25 mouse cellular contexts compared by ENCODE assay signal in genomic region chr2:35153179-35153578, GRCm38 (mm10). TPM values are rescaled to one million over a fixed set of nuclear protein-coding genes. Genes with fewer than 3 reads are reported as not detected.
DNase-seq lines count a peak whose midpoint lies in the region; ATAC-seq and TF ChIP-seq lines count a peak whose summit lies in the region.
"Had no signal": no experiment of that assay in that cellular context is flagged by ENCODE, and none has a peak within 500 bp of the region (broad histone marks: within the 10 kb centered on the region; RNA-seq: fewer than 3 reads in every experiment).

No protein-coding gene starts in this region.

- TF ChIP-seq EP300 in liver, postnatal 0 days (IDR thresholded peaks at IDR 0.05; ENCODE audit: low read depth) = no peak

- no peaks in the 10 kb centered on the region for H3K4me1 ChIP-seq in liver, embryonic 16.5 days (ENCODE audit: control insufficient read depth, low read depth, low read length)
- H3K4me1 ChIP-seq in liver, embryonic 11.5 days (replicated peaks; ENCODE audit: control insufficient read depth, insufficient read depth, low read length) = no peaks in the 10 kb centered on the region
- H3K4me1 ChIP-seq in liver, postnatal 0 days (ENCODE audit: insufficient read depth) = 0 out of 2 replicates have a peak, but pooled peaks cover 3% of the 10 kb centered on the region
- no peaks in the 10 kb centered on the region for H3K4me1 ChIP-seq in midbrain, embryonic 11.5 days (ENCODE audit: control insufficient read depth, insufficient read depth, low read length)
- H3K4me1 ChIP-seq: embryonic facial prominence, embryonic 13.5 days; forebrain, embryonic 12.5 days; kidney, embryonic 15.5 days; neural tube, embryonic 15.5 days had no signal

- DNase-seq in liver, embryonic 11.5 days (ENCODE audit: low spot score) = no peak
- peak; percentile 35 for DNase-seq in liver, postnatal 0 days
- DNase-seq in spleen, postnatal 4 days (ENCODE audit: low spot score in 2 of 2) = no peak
- DNase-seq in midbrain, embryonic 11.5 days (ENCODE audit: low spot score, missing footprints) = no peak
- DNase-seq in right cerebral cortex, postnatal 25 days = no peak
- DNase-seq: adrenal gland, postnatal 10 days; cerebellum, postnatal 25 days; embryo, embryonic 11 days; gastrocnemius, postnatal 36 days; heart, postnatal 4 days; kidney, adult 11 months; kidney, postnatal 36 days; lung, adult 18-20 months; lung, postnatal 14 days; thymus, postnatal 14 days had no signal

- ATAC-seq in liver, embryonic 16.5 days (ENCODE audit: low read depth) = 0 out of 2 replicates have a peak, but pooled peaks have one; percentile 24
- ATAC-seq in liver, embryonic 11.5 days (replicated peaks; ENCODE audit: low FRiP score) = no peak
- ATAC-seq in granulocyte monocyte progenitor cell, adult 5-6 weeks (replicated peaks; ENCODE audit: poor library complexity, severe bottlenecking) = peak; percentile 98
- ATAC-seq in liver, postnatal 0 days = no peak
- ATAC-seq in midbrain, embryonic 11.5 days (ENCODE audit: low FRiP score) = no peak
- ATAC-seq: hindbrain, embryonic 16.5 days; midbrain, embryonic 16.5 days had no signal

- H3K27ac ChIP-seq in liver, embryonic 16.5 days (ENCODE audit: low read length) = no peak overlapping the region
- no peak overlapping the region for H3K27ac ChIP-seq in liver, embryonic 11.5 days (ENCODE audit: low read depth, low read length)
- no peak overlapping the region for H3K27ac ChIP-seq in liver, postnatal 0 days (ENCODE audit: low read depth)
- H3K27ac ChIP-seq in midbrain, embryonic 11.5 days (ENCODE audit: low read depth, low read length) = no peak overlapping the region
- H3K27ac ChIP-seq: embryonic facial prominence, embryonic 13.5 days; forebrain, embryonic 12.5 days; kidney, embryonic 15.5 days; neural tube, embryonic 15.5 days had no signal

- H3K9ac ChIP-seq in liver, embryonic 16.5 days (ENCODE audit: low read depth, low read length) = no peak overlapping the region
- H3K9ac ChIP-seq in liver, embryonic 11.5 days (ENCODE audit: low read depth, low read length) = no peak overlapping the region
- no peak overlapping the region for H3K9ac ChIP-seq in liver, postnatal 0 days (replicated peaks)
- no peak overlapping the region for H3K9ac ChIP-seq in midbrain, embryonic 11.5 days (ENCODE audit: low read length)
- H3K9ac ChIP-seq: embryonic facial prominence, embryonic 13.5 days; forebrain, embryonic 12.5 days; heart, embryonic 15.5 days; kidney, embryonic 15.5 days; neural tube, embryonic 15.5 days had no signal

- H3K9me3 ChIP-seq in liver, embryonic 16.5 days (replicated peaks; ENCODE audit: control insufficient read depth, low read length) = no peaks in the 10 kb centered on the region
- no peaks in the 10 kb centered on the region for H3K9me3 ChIP-seq in liver, embryonic 11.5 days (ENCODE audit: control insufficient read depth, low read length)
- no peaks in the 10 kb centered on the region for H3K9me3 ChIP-seq in liver, postnatal 0 days (ENCODE audit: low read length)
- H3K9me3 ChIP-seq in midbrain, embryonic 11.5 days (ENCODE audit: control insufficient read depth, low read length) = no peaks in the 10 kb centered on the region
- H3K9me3 ChIP-seq: embryonic facial prominence, embryonic 13.5 days; forebrain, embryonic 12.5 days; heart, embryonic 15.5 days; kidney, embryonic 15.5 days; neural tube, embryonic 15.5 days had no signal

- no peak for TF ChIP-seq CTCF in liver, postnatal 0 days (IDR thresholded peaks at IDR 0.05; ENCODE audit: low read depth)

- 66% methylated on average over 6 of the region's 6 CpGs for WGBS in liver, embryonic 16.5 days (ENCODE audit: insufficient replicate concordance)
- 75% methylated on average over 6 of the region's 6 CpGs for WGBS in liver, embryonic 11.5 days
- WGBS in liver, postnatal 0 days (ENCODE audit: insufficient replicate concordance) = 64% methylated on average over 6 of the region's 6 CpGs
- WGBS in midbrain, embryonic 11.5 days = 91% methylated on average over 6 of the region's 6 CpGs

- peaks cover 31% of the 10 kb centered on the region; the same call in 1 of the 2 replicates for H3K36me3 ChIP-seq in liver, embryonic 16.5 days (ENCODE audit: control insufficient read depth, insufficient read depth)
- peaks cover 34% of the 10 kb centered on the region for H3K36me3 ChIP-seq in liver, embryonic 11.5 days (ENCODE audit: control insufficient read depth, insufficient read depth, low read length)
- peaks cover 83% of the 10 kb centered on the region for H3K36me3 ChIP-seq in liver, postnatal 0 days (replicated peaks; ENCODE audit: insufficient read depth, low read length)
- H3K36me3 ChIP-seq in midbrain, embryonic 11.5 days (ENCODE audit: control insufficient read depth, insufficient read depth, low read length) = peaks cover 29% of the 10 kb centered on the region

- H3K4me3 ChIP-seq in liver, embryonic 16.5 days (ENCODE audit: low read depth, low read length) = no peak overlapping the region
- H3K4me3 ChIP-seq in liver, embryonic 11.5 days (ENCODE audit: low read depth, low read length) = no peak overlapping the region
- no peak overlapping the region for H3K4me3 ChIP-seq in liver, postnatal 0 days (ENCODE audit: low read depth, low read length)
- H3K4me3 ChIP-seq in midbrain, embryonic 11.5 days (ENCODE audit: low read depth, low read length) = no peak overlapping the region
- H3K4me3 ChIP-seq: embryonic facial prominence, embryonic 13.5 days; erythroblast, embryonic 14.5 days; forebrain, embryonic 12.5 days; heart, embryonic 15.5 days; kidney, embryonic 15.5 days; neural tube, embryonic 15.5 days had no signal

- no peak overlapping the region for H3K4me2 ChIP-seq in liver, embryonic 16.5 days (ENCODE audit: low read depth, low read length)
- H3K4me2 ChIP-seq in liver, embryonic 11.5 days = no peak overlapping the region
- no peak overlapping the region for H3K4me2 ChIP-seq in liver, postnatal 0 days (ENCODE audit: low read depth, low read length)
- no peak overlapping the region for H3K4me2 ChIP-seq in midbrain, embryonic 11.5 days
- H3K4me2 ChIP-seq: embryonic facial prominence, embryonic 13.5 days; forebrain, embryonic 12.5 days; heart, embryonic 15.5 days; kidney, embryonic 15.5 days; neural tube, embryonic 15.5 days had no signal

- no peaks in the 10 kb centered on the region for H3K27me3 ChIP-seq in liver, embryonic 16.5 days (ENCODE audit: control insufficient read depth, insufficient read depth, low read depth, low read length)
- H3K27me3 ChIP-seq in liver, embryonic 11.5 days (replicated peaks; ENCODE audit: control insufficient read depth, insufficient read depth, low read length) = no peaks in the 10 kb centered on the region
- no peaks in the 10 kb centered on the region for H3K27me3 ChIP-seq in liver, postnatal 0 days (ENCODE audit: insufficient read depth, low read length)
- H3K27me3 ChIP-seq in midbrain, embryonic 11.5 days (ENCODE audit: control insufficient read depth, insufficient read depth, low read length) = no peaks in the 10 kb centered on the region
- H3K27me3 ChIP-seq: embryonic facial prominence, embryonic 13.5 days; forebrain, embryonic 12.5 days; heart, embryonic 15.5 days; kidney, embryonic 15.5 days; neural tube, embryonic 15.5 days had no signal

RNA-seq across cellular contexts. Expression of gene Cntrl, which starts 43.9 kb away (rescaled TPM):
- polyA plus RNA-seq in liver, embryonic 16.5 days (2015; fragmentation: Nextera tagmentation; extraction: Ambion mirVana) = 7.9 and 8.4 TPM in 2 replicates
- polyA plus RNA-seq in liver, embryonic 11.5 days (2014; fragmentation: Nextera tagmentation; extraction: Ambion mirVana) = 18.4 and 22.7 TPM in 2 replicates
- 101 and 118 TPM in 2 replicates for total RNA-seq in granulocyte monocyte progenitor cell, adult 5-6 weeks (2014; fragmentation: Nextera tagmentation)
- total RNA-seq in granulocyte monocyte progenitor cell, adult 5-6 weeks (2017) = 90.1 and 112 TPM in 2 replicates
- 10.5 and 10.8 TPM in 2 replicates for polyA plus RNA-seq in liver, postnatal 0 days (2015; fragmentation: Nextera tagmentation; extraction: Ambion mirVana)
- polyA plus RNA-seq in midbrain, embryonic 11.5 days (2014; fragmentation: Nextera tagmentation; extraction: Ambion mirVana) = 32.8 and 36.6 TPM in 2 replicates

RNA-seq across cellular contexts. Expression of gene Rab14, which starts 47.7 kb away (rescaled TPM):
- polyA plus RNA-seq in liver, embryonic 16.5 days (2015; fragmentation: Nextera tagmentation; extraction: Ambion mirVana) = 110 and 114 TPM in 2 replicates
- 192 and 201 TPM in 2 replicates for polyA plus RNA-seq in liver, embryonic 11.5 days (2014; fragmentation: Nextera tagmentation; extraction: Ambion mirVana)
- total RNA-seq in granulocyte monocyte progenitor cell, adult 5-6 weeks (2014; fragmentation: Nextera tagmentation) = 102 and 118 TPM in 2 replicates
- 102 and 136 TPM in 2 replicates for total RNA-seq in granulocyte monocyte progenitor cell, adult 5-6 weeks (2017)
- 208 and 217 TPM in 2 replicates for polyA plus RNA-seq in liver, postnatal 0 days (2015; fragmentation: Nextera tagmentation; extraction: Ambion mirVana)
- polyA plus RNA-seq in midbrain, embryonic 11.5 days (2014; fragmentation: Nextera tagmentation; extraction: Ambion mirVana) = 283 and 293 TPM in 2 replicates

RNA-seq across cellular contexts. Expression of gene AI182371, which starts 51.8 kb away (rescaled TPM):
- 51.6 and 55.6 TPM in 2 replicates for polyA plus RNA-seq in liver, embryonic 16.5 days (2015; fragmentation: Nextera tagmentation; extraction: Ambion mirVana)
- polyA plus RNA-seq in liver, embryonic 11.5 days (2014; fragmentation: Nextera tagmentation; extraction: Ambion mirVana) = 0.99 and 2.5 TPM in 2 replicates
- total RNA-seq in granulocyte monocyte progenitor cell, adult 5-6 weeks (2014; fragmentation: Nextera tagmentation) = 0.51 and 2.4 TPM in 2 replicates
- total RNA-seq in granulocyte monocyte progenitor cell, adult 5-6 weeks (2017) = 1.3 and 2.1 TPM in 2 replicates
- polyA plus RNA-seq in liver, postnatal 0 days (2015; fragmentation: Nextera tagmentation; extraction: Ambion mirVana) = 90.6 and 102 TPM in 2 replicates
- not detected in 2 replicates for polyA plus RNA-seq in midbrain, embryonic 11.5 days (2014; fragmentation: Nextera tagmentation; extraction: Ambion mirVana)
- polyA plus RNA-seq: erythroblast, embryonic 14.5 days had no signal

Comparison
In these comparisons a context has a peak if more than half of its experiments do, and no peak if none do; other contexts are left out.
1. ATAC-seq: peak in liver, embryonic 16.5 days (single experiment) and granulocyte monocyte progenitor cell, adult 5-6 weeks (single experiment); none in liver, embryonic 11.5 days (single experiment), liver, postnatal 0 days (single experiment) and midbrain, embryonic 11.5 days (single experiment).
2. RNA of gene AI182371, which starts 51.8 kb away (polyA plus RNA-seq): 90.6 to 102 TPM in liver, postnatal 0 days and 51.6 to 55.6 TPM in liver, embryonic 16.5 days; 0.99 to 2.5 TPM in liver, embryonic 11.5 days and not detected in midbrain, embryonic 11.5 days; every median in the first group is over 10 times any median in the second.